Mouse (Mus musculus) lung, postnatal 36 days (tissue): Measurements from ENCODE around the gene 1700024P04Rik.
"Not testable (repeated sequence)": the region's sequence is repeated elsewhere in the genome, so short reads cannot be mapped to it uniquely, and the experiment has no call there.

Experiments used
- DNase-seq: peaks from one replicate; pipeline ENCODE4 v3.0.0; 2022; ENCODE audit warnings: mixed read lengths

Gene 1700024P04Rik

GRCm38 (mm10) chr13:98984465-98984864, at the start of gene 1700024P04Rik:
Gene 1700024P04Rik (minus strand): TSS chr13:98984565.
- no peak for DNase-seq

- DNase-seq, result no peak
Observed at GRCm38 (mm10) chr13:99031223-99032216, 47.2 kb upstream of the 1700024P04Rik start.

- no peak for DNase-seq
Observed at GRCm38 (mm10) chr13:99030579-99031200, 46.3 kb upstream of the 1700024P04Rik start.

- no peak for DNase-seq
Observed at GRCm38 (mm10) chr13:99025268-99025667, 40.9 kb upstream of the 1700024P04Rik start.

GRCm38 (mm10) chr13:99022036-99022435, 37.7 kb upstream of the 1700024P04Rik start:
- no peak for DNase-seq

- no peak for DNase-seq
Observed at GRCm38 (mm10) chr13:99021181-99021580, 36.8 kb upstream of the 1700024P04Rik start.

- DNase-seq, result no peak
Observed at GRCm38 (mm10) chr13:99019831-99020669, 35.7 kb upstream of the 1700024P04Rik start.

- DNase-seq, result no peak
Observed at GRCm38 (mm10) chr13:99018526-99019201, 34.3 kb upstream of the 1700024P04Rik start.

- no peak for DNase-seq
Observed at GRCm38 (mm10) chr13:99016696-99017095, 32.3 kb upstream of the 1700024P04Rik start.

GRCm38 (mm10) chr13:99012891-99013290, 28.5 kb upstream of the 1700024P04Rik start:
- DNase-seq, result no peak

GRCm38 (mm10) chr13:99008013-99008412, 23.6 kb upstream of the 1700024P04Rik start:
- no peak for DNase-seq

- DNase-seq, result peak; percentile 38
Observed at GRCm38 (mm10) chr13:99006389-99007099, 22.2 kb upstream of the 1700024P04Rik start.

- DNase-seq, result not testable (repeated sequence)
Observed at GRCm38 (mm10) chr13:99001652-99002051, 17.3 kb upstream of the 1700024P04Rik start.

- DNase-seq, result peak; percentile 18
Observed at GRCm38 (mm10) chr13:98997025-98997424, 12.7 kb upstream of the 1700024P04Rik start.

- DNase-seq, result no peak
Observed at GRCm38 (mm10) chr13:98977070-98977785, 7.1 kb downstream of the 1700024P04Rik start.

GRCm38 (mm10) chr13:98976022-98976421, 8.3 kb downstream of the 1700024P04Rik start:
- not testable (repeated sequence) for DNase-seq

GRCm38 (mm10) chr13:98972090-98972489, 12.3 kb downstream of the 1700024P04Rik start:
- DNase-seq, result no peak

GRCm38 (mm10) chr13:98971641-98972040, 12.7 kb downstream of the 1700024P04Rik start:
- no peak for DNase-seq

- no peak for DNase-seq
Observed at GRCm38 (mm10) chr13:98968517-98968916, 15.8 kb downstream of the 1700024P04Rik start.

- DNase-seq, result no peak
Observed at GRCm38 (mm10) chr13:98967942-98968341, 16.4 kb downstream of the 1700024P04Rik start.

- peak; percentile 55 for DNase-seq
Observed at GRCm38 (mm10) chr13:98966583-98966982, 17.8 kb downstream of the 1700024P04Rik start.
